Mouse (Mus musculus): ENCODE measurements around the gene Gm21762. TPM values are rescaled to one million over a fixed set of nuclear protein-coding genes. Genes with fewer than 3 reads are reported as not detected.
"Not testable (repeated sequence)": the region's sequence is repeated elsewhere in the genome, so short reads cannot be mapped to it uniquely, and the experiment has no call there.

Gm21762 gene
- total RNA-seq (2014; fragmentation: Nextera tagmentation) (not detected in 2 replicates), total RNA-seq (2017) (not detected in 2 replicates), polyA plus RNA-seq (2012) (not detected in 2 replicates)

- H3K9me3 ChIP-seq (replicated peaks); H3K36me3 ChIP-seq (replicated peaks); H3K27me3 ChIP-seq (ENCODE audit: insufficient read depth, low read length); ATAC-seq (ENCODE audit: extremely low read depth, insufficient number of reproducible peaks, low FRiP score, poor library complexity, severe bottlenecking); DNase-seq (ENCODE audit: low spot score); H3K4me1 ChIP-seq (ENCODE audit: insufficient read depth, low read depth, low read length); H3K4me3 ChIP-seq (ENCODE audit: low read depth, low read length): not testable (repeated sequence)
Measured at GRCm38 (mm10) chr13:120215847-120216246, at the start of gene Gm21762. Gene Gm21762, minus strand, starts transcription at chr13:120215947.

GRCm38 (mm10) chr13:120262870-120263269 lies 47.1 kb upstream of the Gm21762 start, which contains the start of gene AF067061:
Gene AF067061, plus strand, starts transcription at chr13:120263114.
- ATAC-seq (ENCODE audit: extremely low read depth, insufficient number of reproducible peaks, low FRiP score, poor library complexity, severe bottlenecking); DNase-seq (ENCODE audit: low spot score); H3K36me3 ChIP-seq (replicated peaks); H3K9me3 ChIP-seq (replicated peaks); H3K27me3 ChIP-seq (ENCODE audit: insufficient read depth, low read length); H3K4me3 ChIP-seq (ENCODE audit: low read depth, low read length); H3K4me1 ChIP-seq (ENCODE audit: insufficient read depth, low read depth, low read length): not testable (repeated sequence)

DNA sequence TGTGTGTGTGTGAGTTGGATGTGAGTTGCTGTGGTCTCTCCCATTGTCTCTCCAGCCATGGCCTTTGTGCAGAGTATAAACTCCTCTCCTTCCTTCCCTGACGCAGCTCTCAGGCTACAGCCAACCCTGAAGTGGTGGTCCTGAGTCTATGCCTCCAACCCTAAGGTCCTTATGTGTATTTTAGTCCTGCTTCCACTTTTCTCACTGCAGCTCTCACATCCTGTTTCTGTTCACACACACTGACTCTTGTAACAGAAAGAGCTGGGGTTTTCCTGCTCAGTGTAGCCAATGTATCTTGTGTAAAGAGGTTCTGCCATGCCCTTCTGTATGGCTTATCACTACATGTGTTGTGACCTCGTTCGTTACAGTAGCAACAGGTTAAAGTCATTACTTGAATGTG lies 44.0 kb upstream of the Gm21762 start:
- H3K9me3 ChIP-seq (replicated peaks); DNase-seq (ENCODE audit: low spot score); H3K4me1 ChIP-seq (ENCODE audit: insufficient read depth, low read depth, low read length); H3K27me3 ChIP-seq (ENCODE audit: insufficient read depth, low read length); H3K36me3 ChIP-seq (replicated peaks); ATAC-seq (ENCODE audit: extremely low read depth, insufficient number of reproducible peaks, low FRiP score, poor library complexity, severe bottlenecking); H3K4me3 ChIP-seq (ENCODE audit: low read depth, low read length): not testable (repeated sequence)

DNA sequence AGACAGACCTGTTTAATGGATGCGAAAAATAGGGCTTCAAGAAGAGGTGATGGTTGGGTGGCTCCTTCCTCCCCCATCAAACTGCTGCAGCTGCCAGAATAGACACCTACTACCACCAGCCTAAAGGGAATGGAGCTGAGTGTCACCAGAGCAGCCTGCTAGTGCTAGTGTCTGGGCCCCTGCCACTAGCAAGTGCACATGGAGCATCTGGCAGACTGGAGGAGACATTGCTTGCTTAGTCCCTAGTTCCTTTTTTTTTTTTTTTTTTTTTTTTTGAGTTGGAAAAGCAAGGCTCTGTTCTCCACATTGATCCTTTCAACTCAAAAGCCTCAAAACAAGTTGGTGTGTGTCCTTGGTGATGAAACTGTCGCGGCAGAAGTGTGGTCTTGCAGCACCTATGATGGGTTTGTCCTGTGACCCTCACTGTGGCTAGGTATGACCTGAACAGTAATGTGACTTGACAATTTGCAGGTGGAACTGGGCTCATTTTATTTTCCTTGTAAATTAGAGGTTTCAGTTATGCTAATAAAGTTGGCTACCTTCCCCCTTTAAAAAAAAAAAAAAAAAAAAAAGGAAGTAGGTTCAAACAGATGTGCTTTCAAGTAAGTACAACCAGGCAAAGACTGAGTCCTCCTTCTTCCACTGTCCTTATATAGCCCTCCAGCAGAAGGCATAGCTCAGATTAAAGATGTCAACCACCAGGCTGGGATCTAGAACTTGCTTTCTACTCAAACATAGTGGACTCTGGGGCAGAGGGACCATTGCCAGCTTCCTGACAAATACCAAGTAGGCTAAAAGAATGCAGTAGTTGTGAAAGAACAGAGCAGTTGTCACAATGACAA lies 43.3 kb upstream of the Gm21762 start:
- not testable (repeated sequence) for ATAC-seq (ENCODE audit: extremely low read depth, insufficient number of reproducible peaks, low FRiP score, poor library complexity, severe bottlenecking); DNase-seq (ENCODE audit: low spot score); H3K4me3 ChIP-seq (ENCODE audit: low read depth, low read length)

DNA sequence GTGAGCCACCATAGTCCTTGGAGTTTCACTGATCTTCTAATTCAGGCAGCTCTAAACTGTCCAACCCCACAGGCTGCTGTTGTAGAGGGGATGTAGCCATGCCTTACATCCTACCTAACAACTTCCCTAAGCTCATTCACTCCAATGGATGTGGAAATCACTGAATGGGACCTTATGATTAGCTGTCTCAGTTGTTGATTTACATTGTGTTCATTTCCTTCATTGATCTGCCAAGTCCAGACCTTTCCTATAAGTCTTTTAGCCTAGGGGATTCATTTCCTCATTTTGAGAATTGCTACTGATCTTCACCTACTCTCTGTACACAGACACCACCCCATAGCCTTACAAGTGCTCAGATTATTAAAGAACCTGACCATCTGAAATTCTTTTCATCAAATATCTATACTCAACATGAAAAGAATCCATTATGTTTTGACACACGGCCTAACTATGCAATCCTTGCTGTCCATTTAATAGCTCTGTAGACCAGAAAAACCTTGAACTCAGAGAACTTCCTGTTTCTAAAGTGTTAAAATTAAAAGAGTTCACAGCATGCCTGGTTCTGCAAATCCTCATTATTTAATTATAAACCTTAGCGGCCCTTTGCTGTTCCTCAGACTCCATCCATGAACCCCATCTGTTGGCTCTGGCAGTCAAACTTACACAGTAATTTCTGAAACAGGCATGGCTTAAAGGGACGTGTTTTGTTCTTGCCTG lies 35.6 kb upstream of the Gm21762 start:
- H3K4me1 ChIP-seq (ENCODE audit: insufficient read depth, low read depth, low read length); H3K4me3 ChIP-seq (ENCODE audit: low read depth, low read length); ATAC-seq (ENCODE audit: extremely low read depth, insufficient number of reproducible peaks, low FRiP score, poor library complexity, severe bottlenecking): not testable (repeated sequence)

More for the DNA sequence above, 43.3 kb upstream of the Gm21762 start:
- not testable (repeated sequence) for H3K9me3 ChIP-seq (replicated peaks); H3K27me3 ChIP-seq (ENCODE audit: insufficient read depth, low read length); H3K36me3 ChIP-seq (replicated peaks); H3K4me1 ChIP-seq (ENCODE audit: insufficient read depth, low read depth, low read length)

GRCm38 (mm10) chr13:120238811-120239210 lies 23.1 kb upstream of the Gm21762 start, which contains the start of gene Gm21731:
Gene Gm21731, plus strand, starts transcription at chr13:120239111.
- not testable (repeated sequence) for H3K27me3 ChIP-seq (ENCODE audit: insufficient read depth, low read length); H3K4me1 ChIP-seq (ENCODE audit: insufficient read depth, low read depth, low read length); H3K4me3 ChIP-seq (ENCODE audit: low read depth, low read length); H3K9me3 ChIP-seq (replicated peaks); H3K36me3 ChIP-seq (replicated peaks); ATAC-seq (ENCODE audit: extremely low read depth, insufficient number of reproducible peaks, low FRiP score, poor library complexity, severe bottlenecking); DNase-seq (ENCODE audit: low spot score)

More for the DNA sequence above, 35.6 kb upstream of the Gm21762 start:
- H3K36me3 ChIP-seq (replicated peaks); H3K27me3 ChIP-seq (ENCODE audit: insufficient read depth, low read length); H3K9me3 ChIP-seq (replicated peaks); DNase-seq (ENCODE audit: low spot score): not testable (repeated sequence)

DNA sequence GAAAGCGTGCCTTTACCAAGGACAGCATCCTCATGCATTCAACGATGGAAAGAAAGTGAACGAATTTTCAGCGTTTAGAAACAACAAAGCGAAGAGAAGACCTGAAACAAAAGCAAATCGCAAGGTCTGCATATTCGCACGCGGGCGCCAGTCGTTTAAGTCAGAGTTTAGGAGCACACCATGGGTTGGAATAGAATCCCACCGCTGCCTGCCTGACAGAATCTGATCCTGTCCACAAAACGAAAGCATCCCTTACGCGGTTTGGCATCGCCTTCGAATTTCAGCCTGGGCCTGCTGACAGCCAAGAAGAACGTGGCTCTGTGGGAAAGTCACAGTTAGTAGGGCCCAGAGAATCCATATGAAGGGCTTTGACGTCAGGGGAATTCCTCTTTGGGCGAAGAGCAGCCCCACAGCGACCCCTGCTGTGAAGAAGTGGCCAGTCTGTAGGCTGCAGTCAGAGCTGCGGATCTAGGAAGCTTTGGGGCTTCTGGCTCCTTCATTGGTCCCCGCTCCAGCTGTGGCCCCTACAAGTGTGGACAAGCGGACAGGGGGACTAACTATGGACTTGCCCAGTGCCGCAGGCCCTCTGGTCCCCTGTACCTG lies 16.8 kb upstream of the Gm21762 start:
- not testable (repeated sequence) for H3K4me3 ChIP-seq (ENCODE audit: low read depth, low read length); DNase-seq (ENCODE audit: low spot score); H3K4me1 ChIP-seq (ENCODE audit: insufficient read depth, low read depth, low read length); H3K9me3 ChIP-seq (replicated peaks); ATAC-seq (ENCODE audit: extremely low read depth, insufficient number of reproducible peaks, low FRiP score, poor library complexity, severe bottlenecking); H3K27me3 ChIP-seq (ENCODE audit: insufficient read depth, low read length); H3K36me3 ChIP-seq (replicated peaks)

- not testable (repeated sequence) for H3K4me1 ChIP-seq (ENCODE audit: insufficient read depth, low read depth, low read length); H3K27me3 ChIP-seq (ENCODE audit: insufficient read depth, low read length); DNase-seq (ENCODE audit: low spot score); H3K4me3 ChIP-seq (ENCODE audit: low read depth, low read length); ATAC-seq (ENCODE audit: extremely low read depth, insufficient number of reproducible peaks, low FRiP score, poor library complexity, severe bottlenecking); H3K36me3 ChIP-seq (replicated peaks); H3K9me3 ChIP-seq (replicated peaks)
Measured at GRCm38 (mm10) chr13:120231798-120232197, 16.1 kb upstream of the Gm21762 start.

- not testable (repeated sequence) for H3K9me3 ChIP-seq (replicated peaks); H3K4me3 ChIP-seq (ENCODE audit: low read depth, low read length); ATAC-seq (ENCODE audit: extremely low read depth, insufficient number of reproducible peaks, low FRiP score, poor library complexity, severe bottlenecking); H3K4me1 ChIP-seq (ENCODE audit: insufficient read depth, low read depth, low read length); DNase-seq (ENCODE audit: low spot score); H3K27me3 ChIP-seq (ENCODE audit: insufficient read depth, low read length); H3K36me3 ChIP-seq (replicated peaks)
Measured at GRCm38 (mm10) chr13:120223012-120223659, 7.4 kb upstream of the Gm21762 start.

DNA sequence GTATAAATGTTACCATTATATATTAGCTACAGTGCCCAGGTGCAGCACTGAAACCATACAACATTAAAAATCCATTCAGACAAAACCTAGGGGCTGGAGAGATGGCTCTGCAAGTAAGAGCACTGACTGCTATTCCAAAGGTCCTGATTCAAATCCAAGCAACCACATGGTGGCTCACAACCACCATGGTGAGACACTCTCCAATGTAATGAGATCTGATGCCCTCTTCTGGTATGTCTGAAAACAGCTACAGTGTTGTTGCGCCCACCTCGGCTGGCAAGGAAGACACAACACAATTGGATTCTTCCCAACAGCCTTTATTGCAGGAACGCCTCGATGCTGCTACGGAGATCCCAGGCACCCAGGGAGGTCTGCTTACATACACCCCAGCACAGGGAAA lies 5.2 kb upstream of the Gm21762 start:
- not testable (repeated sequence) for H3K9me3 ChIP-seq (replicated peaks); ATAC-seq (ENCODE audit: extremely low read depth, insufficient number of reproducible peaks, low FRiP score, poor library complexity, severe bottlenecking); H3K36me3 ChIP-seq (replicated peaks); H3K27me3 ChIP-seq (ENCODE audit: insufficient read depth, low read length); DNase-seq (ENCODE audit: low spot score); H3K4me3 ChIP-seq (ENCODE audit: low read depth, low read length); H3K4me1 ChIP-seq (ENCODE audit: insufficient read depth, low read depth, low read length)

DNA sequence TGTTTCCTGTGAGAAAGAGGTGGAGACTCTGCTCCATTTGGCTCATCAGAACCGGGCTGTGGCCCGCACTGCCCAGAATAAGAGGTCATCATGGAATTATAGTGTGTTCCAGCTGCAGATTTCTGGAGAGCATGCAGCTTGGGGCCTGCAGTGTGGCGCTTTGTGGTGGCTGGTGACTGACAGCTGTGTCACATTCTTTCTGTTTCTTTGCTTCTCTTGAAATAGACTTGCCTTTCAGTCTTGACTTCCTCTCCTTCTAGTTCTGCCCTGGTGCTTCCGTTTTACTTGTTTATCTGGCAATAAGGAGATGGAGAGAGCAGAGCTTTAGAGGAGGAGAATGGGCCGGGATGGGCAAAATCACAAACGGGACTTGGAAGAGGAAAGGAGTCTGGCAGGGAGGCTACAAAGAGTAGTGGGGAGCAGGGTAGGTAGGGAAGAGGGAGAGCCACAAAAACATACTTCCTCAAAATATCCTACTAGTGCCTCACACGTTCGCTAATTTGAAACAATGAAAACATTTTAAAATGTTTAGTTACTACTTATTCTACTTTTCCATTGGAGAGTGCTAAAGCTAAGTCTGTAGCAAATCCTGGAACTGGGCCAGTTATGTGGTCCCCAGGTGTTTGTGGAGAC lies 19.4 kb downstream of the Gm21762 start:
- H3K9me3 ChIP-seq (replicated peaks); ATAC-seq (ENCODE audit: extremely low read depth, insufficient number of reproducible peaks, low FRiP score, poor library complexity, severe bottlenecking); DNase-seq (ENCODE audit: low spot score): not testable (repeated sequence)

More for the DNA sequence above, 19.4 kb downstream of the Gm21762 start:
- H3K4me1 ChIP-seq (ENCODE audit: insufficient read depth, low read depth, low read length); H3K27me3 ChIP-seq (ENCODE audit: insufficient read depth, low read length); H3K4me3 ChIP-seq (ENCODE audit: low read depth, low read length); H3K36me3 ChIP-seq (replicated peaks): not testable (repeated sequence)
